Mouse (Mus musculus) forebrain, embryonic 15.5 days (tissue): ENCODE data around the gene St7. TPM values are rescaled to one million over a fixed set of nuclear protein-coding genes. Genes with fewer than 3 reads are reported as not detected.

Experiments used
- ATAC-seq: fragments of 200-750 bp; cut with Nextera tagmentation; replicated peaks from 2 replicates; pipeline ENCODE4 v1.8.0; 2017; ENCODE audit warnings: mild to moderate bottlenecking, moderate TSS enrichment, moderate library complexity
- H3K27ac ChIP-seq: fragments of 300-500 bp; sonication (generic); replicated peaks from 2 replicates; pipeline ENCODE4 v1.5.1; 2015; ENCODE audit warnings: mild to moderate bottlenecking, inconsistent platforms
- H3K27me3 ChIP-seq: fragments of 300-500 bp; sonication (generic); 2 replicates; pipeline ENCODE4 v1.6.1; 2015; ENCODE audit warnings: inconsistent platforms
- H3K36me3 ChIP-seq: fragments of 300-500 bp; sonication (generic); 2 replicates; pipeline ENCODE4 v1.6.1; 2015; ENCODE audit warnings: mild to moderate bottlenecking, inconsistent platforms
- H3K4me1 ChIP-seq: fragments of 300-500 bp; sonication (generic); 2 replicates; pipeline ENCODE4 v1.6.1; 2015; ENCODE audit warnings: inconsistent platforms
- H3K4me2 ChIP-seq: fragments of 300-500 bp; sonication (generic); replicated peaks from 2 replicates; pipeline ENCODE4 v1.6.1; 2015; ENCODE audit warnings: mild to moderate bottlenecking, inconsistent platforms
- H3K4me3 ChIP-seq: fragments of 300-500 bp; sonication (generic); 2 replicates; pipeline ENCODE4 v1.5.1; 2015; ENCODE audit warnings: mild to moderate bottlenecking, inconsistent platforms
- H3K9ac ChIP-seq: fragments of 300-500 bp; sonication (generic); replicated peaks from 2 replicates; pipeline ENCODE4 v1.6.1; 2015; ENCODE audit warnings: mild to moderate bottlenecking, inconsistent platforms
- H3K9me3 ChIP-seq: fragments of 300-500 bp; sonication (generic); 2 replicates; pipeline ENCODE4 v1.6.1; 2016; ENCODE audit warnings: inconsistent platforms
- WGBS: fragments of 180-500 bp; shearing (Covaris S2); methylation state at CpG from one replicate; pipeline ENCODE4 v1.1.7; 2015; ENCODE audit warnings: mixed read lengths; 5-methylcytosine and 5-hydroxymethylcytosine counted together
- polyA plus RNA-seq: library from polyadenylated mRNA; unstranded; fragments of >200 nt; fragmentation: Nextera tagmentation; extraction: Ambion mirVana; gene quantifications from 2 replicates; pipeline ENCODE4 v1.2.1, GENCODE M21; 2015

Gene St7
- polyA plus RNA-seq, 1 experiment from 2014 or later: 68.2 TPM

DNA sequence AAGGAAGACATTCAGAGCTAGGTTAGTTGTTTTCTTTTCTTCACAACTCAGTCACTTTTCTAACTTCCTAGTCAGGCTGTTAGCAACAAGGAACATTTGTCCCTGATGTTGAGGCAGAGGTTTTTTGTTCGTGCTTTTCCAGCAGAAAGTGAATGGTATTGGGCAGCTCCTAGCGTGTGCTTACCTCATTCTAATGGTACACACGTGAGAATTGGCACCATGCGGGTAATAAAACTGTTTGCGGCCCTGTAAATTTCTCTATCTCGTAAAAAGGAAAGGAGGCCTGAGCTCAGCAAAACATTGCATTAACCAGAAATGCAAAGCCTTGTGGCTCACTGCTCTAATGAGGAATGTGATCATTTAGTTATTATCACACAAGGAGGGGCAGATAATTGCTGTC lies 143.0 kb downstream of the St7 start:
- Histone ChIP-seq H3K36me3 (peaks cover 5% of the 10 kb centered on the region; the same call in 1 of the 2 replicates), H3K27ac (no peak overlapping the region), H3K9ac (no peak overlapping the region), H3K9me3 (no peaks in the 10 kb centered on the region), H3K4me1 (no peaks in the 10 kb centered on the region), H3K4me2 (no peak overlapping the region), H3K27me3 (no peaks in the 10 kb centered on the region), H3K4me3 (no peak overlapping the region)
- ATAC-seq: no peak
- WGBS: 80% methylated on average over 6 of the region's 6 CpGs

DNA sequence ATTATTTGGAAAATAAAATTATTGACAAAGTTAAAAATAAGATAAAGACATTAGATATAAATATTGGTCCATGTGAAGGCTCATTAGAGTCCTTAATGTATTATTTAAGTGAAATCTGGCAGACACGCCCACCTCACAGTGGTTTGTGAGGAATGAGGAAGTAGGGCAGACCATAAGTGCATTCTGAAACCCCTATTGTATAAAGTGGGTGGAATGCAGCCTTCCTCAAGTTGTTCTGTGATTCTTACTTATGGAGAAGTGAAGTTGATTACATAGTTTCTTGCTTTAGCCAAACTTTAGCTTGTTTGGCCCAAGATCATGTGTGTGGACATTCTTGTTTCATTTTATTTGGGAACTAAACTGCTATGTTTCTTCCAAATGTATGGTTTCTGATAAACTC lies 144.9 kb downstream of the St7 start:
- Histone ChIP-seq H3K27ac (no peak overlapping the region), H3K9ac (no peak overlapping the region), H3K36me3 (peaks cover 5% of the 10 kb centered on the region; the same call in 1 of the 2 replicates), H3K9me3 (no peaks in the 10 kb centered on the region), H3K27me3 (no peaks in the 10 kb centered on the region), H3K4me1 (no peaks in the 10 kb centered on the region), H3K4me3 (no peak overlapping the region), H3K4me2 (no peak overlapping the region)
- 91% methylated on average over 1 of the region's 1 CpGs for WGBS
- no peak for ATAC-seq

DNA sequence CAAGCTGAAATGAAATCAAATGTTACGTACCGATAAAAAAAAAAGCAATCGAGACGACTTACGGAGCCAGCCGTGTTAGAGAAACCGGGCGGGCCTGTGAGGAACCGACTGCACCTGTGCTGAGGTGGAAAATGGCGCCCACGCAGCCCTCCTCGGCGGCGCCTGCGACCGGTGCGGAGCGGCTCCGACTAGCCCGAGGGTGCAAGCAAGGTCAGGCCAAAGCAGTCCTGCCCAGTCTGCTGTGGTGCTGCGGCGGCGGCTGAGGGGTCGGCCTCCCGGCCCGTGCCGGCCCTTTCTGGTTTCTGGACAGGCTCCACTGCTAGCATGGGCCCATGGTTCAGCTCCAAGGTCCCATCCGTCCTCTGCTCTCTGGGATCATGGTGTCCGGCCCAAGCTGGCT lies 147.7 kb downstream of the St7 start:
- Histone ChIP-seq H3K27ac (no peak overlapping the region), H3K4me2 (no peak overlapping the region), H3K9ac (no peak overlapping the region), H3K4me1 (no peaks in the 10 kb centered on the region), H3K9me3 (no peaks in the 10 kb centered on the region), H3K36me3 (0 out of 2 replicates have a peak, but pooled peaks cover 4% of the 10 kb centered on the region), H3K27me3 (no peaks in the 10 kb centered on the region), H3K4me3 (no peak overlapping the region)
- 85% methylated on average over 29 of the region's 29 CpGs for WGBS
- peak; percentile 48; the same call in 1 of the 2 replicates for ATAC-seq

DNA sequence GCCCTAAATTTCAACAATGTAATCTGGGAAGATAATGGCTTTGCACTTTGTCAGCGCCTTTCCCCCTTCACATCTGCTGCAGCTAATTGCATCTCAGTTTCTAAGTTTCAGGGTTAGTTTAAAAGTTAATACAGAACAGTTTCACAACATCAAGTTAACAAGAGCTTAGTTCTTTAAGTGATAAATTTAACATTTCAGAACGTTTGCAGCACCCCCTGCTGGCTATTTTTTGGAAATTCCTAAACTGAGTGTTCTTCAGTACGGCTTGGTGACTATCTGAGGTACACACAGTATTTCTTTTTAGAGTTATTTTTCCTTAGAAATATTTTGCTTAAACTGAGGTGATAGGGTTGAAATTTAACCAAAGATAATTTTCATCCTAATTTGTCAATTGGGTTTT lies 150.0 kb downstream of the St7 start:
- H3K27me3 ChIP-seq: no peaks in the 10 kb centered on the region
- no peaks in the 10 kb centered on the region for H3K9me3 ChIP-seq
- 38% methylated on average over 3 of the region's 3 CpGs for WGBS
- H3K27ac ChIP-seq: no peak overlapping the region
- H3K4me3 ChIP-seq: no peak overlapping the region
- peaks cover 5% of the 10 kb centered on the region for H3K36me3 ChIP-seq
- H3K4me1 ChIP-seq: no peaks in the 10 kb centered on the region
- H3K4me2 ChIP-seq: no peak overlapping the region
- no peak overlapping the region for H3K9ac ChIP-seq
- ATAC-seq: no peak

DNA sequence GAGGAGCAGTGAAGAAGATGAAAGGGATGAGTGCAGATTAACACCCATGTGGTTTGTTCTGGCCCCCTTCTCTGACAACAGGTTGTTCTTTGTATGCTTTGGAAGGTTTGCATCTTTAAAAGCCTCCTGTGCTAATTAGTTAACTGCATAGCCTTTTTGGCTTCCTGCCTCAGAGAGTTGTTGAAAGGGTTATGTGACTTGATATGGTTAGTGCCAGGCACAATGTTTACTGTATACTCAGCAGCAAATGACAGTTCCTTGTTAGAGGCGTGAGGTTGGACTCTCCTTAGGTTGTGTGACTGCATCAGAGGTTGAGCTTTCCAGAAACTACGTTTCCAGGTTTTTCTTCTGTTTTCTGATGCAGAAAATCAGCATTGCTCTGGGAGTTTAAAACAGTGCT lies 158.6 kb downstream of the St7 start:
- Histone ChIP-seq H3K27ac (no peak overlapping the region), H3K9me3 (no peaks in the 10 kb centered on the region), H3K4me2 (no peak overlapping the region), H3K4me1 (peaks cover 5% of the 10 kb centered on the region; the same call in 1 of the 2 replicates), H3K36me3 (peaks cover 18% of the 10 kb centered on the region), H3K27me3 (no peaks in the 10 kb centered on the region), H3K9ac (no peak overlapping the region), H3K4me3 (no peak overlapping the region)
- 0 out of 2 replicates have a peak, but pooled peaks have one; percentile 46 for ATAC-seq
- 37% methylated on average over 2 of the region's 2 CpGs for WGBS

DNA sequence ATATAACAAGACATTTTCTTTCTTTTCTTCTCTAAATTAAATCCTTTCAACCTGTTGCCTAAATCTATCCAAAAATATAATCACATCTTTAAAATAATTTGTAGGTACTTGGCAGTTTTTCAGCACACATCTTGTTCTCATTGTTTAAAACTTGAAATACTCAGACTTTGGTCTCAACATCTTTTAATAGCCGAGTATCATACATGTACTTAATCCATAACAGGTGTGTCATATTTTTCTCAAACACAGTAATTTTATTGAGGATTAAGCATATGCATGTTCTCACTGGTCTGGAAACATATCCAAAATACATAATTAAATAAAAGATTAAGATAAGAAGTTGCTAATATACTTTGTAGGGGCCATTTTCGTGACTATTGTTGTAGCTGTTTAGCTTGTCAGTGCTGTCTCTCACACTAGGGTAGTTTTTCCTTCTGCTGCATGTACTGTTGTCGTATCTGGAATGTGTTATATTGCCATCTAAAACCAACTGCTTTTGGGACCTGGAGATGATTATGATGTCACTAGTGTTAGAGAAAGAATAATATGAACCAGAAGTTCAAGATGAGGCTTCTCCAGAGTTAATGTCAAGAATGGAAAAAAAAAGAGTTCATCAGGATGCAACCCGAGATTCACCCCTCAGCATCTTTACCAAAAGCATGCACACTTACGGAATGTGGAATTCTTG lies 161.0 kb downstream of the St7 start:
- peaks cover 5% of the 10 kb centered on the region; the same call in 1 of the 2 replicates for H3K4me1 ChIP-seq
- H3K4me3 ChIP-seq: no peak overlapping the region
- WGBS: 90% methylated on average over 5 of the region's 5 CpGs
- H3K36me3 ChIP-seq: peaks cover 15% of the 10 kb centered on the region; the same call in 1 of the 2 replicates
- no peak overlapping the region for H3K9ac ChIP-seq
- no peak overlapping the region for H3K27ac ChIP-seq
- H3K4me2 ChIP-seq: no peak overlapping the region
- H3K9me3 ChIP-seq: no peaks in the 10 kb centered on the region
- no peak for ATAC-seq
- H3K27me3 ChIP-seq: no peaks in the 10 kb centered on the region

DNA sequence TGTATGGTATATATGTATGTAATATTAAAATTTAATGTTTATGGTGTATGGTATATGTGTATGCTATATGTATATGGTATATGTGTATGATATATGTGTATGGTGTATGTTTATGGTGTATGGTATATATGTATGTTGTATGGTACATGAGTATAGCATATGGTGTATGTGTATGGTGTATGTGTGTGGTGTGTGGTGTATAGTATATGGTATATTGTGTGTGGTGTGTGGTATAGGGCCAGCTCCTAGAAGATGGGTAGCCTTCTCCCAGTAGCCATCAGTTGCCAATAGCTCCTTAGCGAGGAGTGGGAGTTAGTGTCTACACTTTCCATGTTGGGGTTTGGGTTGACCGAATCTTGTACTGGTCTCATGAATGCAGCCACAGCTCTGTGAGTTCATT lies 162.9 kb downstream of the St7 start:
- Histone ChIP-seq H3K9me3 (no peaks in the 10 kb centered on the region), H3K4me2 (no peak overlapping the region), H3K27ac (no peak overlapping the region), H3K27me3 (no peaks in the 10 kb centered on the region), H3K36me3 (peaks cover 22% of the 10 kb centered on the region), H3K9ac (no peak overlapping the region), H3K4me1 (peaks cover 5% of the 10 kb centered on the region; the same call in 1 of the 2 replicates), H3K4me3 (no peak overlapping the region)
- 0 out of 2 replicates have a peak, but pooled peaks have one; percentile 48 for ATAC-seq
- WGBS: 100% methylated on average over 2 of the region's 2 CpGs

DNA sequence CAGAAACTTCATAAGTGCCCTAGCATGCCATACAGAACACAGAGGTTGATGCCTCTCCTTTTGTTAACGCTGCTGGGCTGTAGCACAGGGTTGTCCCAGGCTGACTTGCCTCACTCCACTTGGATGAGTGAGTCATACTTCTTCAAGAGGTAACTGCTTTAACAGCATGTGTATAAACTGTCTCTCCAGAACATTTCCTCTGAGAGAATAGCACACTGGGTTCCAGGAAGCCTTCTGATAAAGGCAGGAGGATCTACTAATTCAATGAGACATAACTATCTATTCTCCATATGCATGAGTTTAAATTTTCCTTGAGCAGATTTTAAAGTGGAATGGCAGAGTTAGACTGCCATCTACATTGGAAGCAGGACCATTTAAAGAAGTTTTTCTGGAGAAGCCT lies 166.8 kb downstream of the St7 start:
- Histone ChIP-seq H3K27me3 (no peaks in the 10 kb centered on the region), H3K9ac (no peak overlapping the region), H3K4me3 (no peak overlapping the region), H3K4me1 (no peaks in the 10 kb centered on the region), H3K36me3 (peaks cover 29% of the 10 kb centered on the region), H3K27ac (no peak overlapping the region), H3K9me3 (no peaks in the 10 kb centered on the region), H3K4me2 (no peak overlapping the region)
- no peak for ATAC-seq
- WGBS: 88% methylated on average over 1 of the region's 1 CpGs

DNA sequence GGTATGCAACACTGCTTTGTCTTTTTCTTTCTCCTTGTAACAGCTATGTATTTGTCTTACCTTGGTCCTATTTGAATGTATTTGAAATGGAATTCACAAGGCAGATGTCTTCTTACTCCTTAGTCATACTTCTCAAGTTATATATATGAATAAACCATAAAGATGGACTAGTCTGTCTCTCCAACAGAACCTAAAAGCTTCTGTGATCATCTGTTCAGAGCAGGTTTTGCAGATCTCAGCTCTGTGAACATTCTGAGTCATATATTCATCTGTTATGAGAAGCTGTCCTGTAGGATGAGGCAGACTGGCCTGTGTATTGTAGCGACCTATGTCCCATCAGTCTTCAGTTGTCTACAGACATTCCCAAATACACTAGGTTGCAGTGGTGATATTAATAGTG lies 167.7 kb downstream of the St7 start:
- Histone ChIP-seq H3K4me3 (no peak overlapping the region), H3K4me2 (no peak overlapping the region), H3K9ac (no peak overlapping the region), H3K27ac (no peak overlapping the region), H3K9me3 (no peaks in the 10 kb centered on the region), H3K36me3 (peaks cover 25% of the 10 kb centered on the region), H3K4me1 (no peaks in the 10 kb centered on the region), H3K27me3 (no peaks in the 10 kb centered on the region)
- no peak for ATAC-seq
- 97% methylated on average over 1 of the region's 1 CpGs for WGBS

DNA sequence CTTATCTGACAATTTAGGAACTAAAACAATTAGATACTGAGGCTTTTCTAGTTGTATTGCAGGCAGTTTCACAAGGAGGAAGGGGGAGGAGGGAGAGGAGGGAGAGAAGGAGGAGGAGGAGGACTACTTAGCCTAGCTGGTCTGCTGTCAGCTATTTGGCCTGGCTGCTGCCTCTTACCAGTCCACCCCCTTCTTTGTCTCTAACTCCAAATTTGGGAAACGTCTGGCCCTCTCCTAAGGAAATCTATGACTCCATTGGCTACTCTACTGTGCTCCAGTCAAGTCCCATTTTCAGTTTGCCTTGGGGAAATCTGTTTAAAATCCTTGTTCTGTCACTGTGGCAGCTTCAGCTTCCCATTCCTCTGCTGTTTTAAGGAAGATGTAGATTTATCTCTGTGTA lies 175.1 kb downstream of the St7 start:
- Histone ChIP-seq H3K4me2 (no peak overlapping the region), H3K36me3 (peaks cover 33% of the 10 kb centered on the region), H3K27me3 (no peaks in the 10 kb centered on the region), H3K27ac (no peak overlapping the region), H3K4me1 (no peaks in the 10 kb centered on the region), H3K9ac (no peak overlapping the region), H3K9me3 (no peaks in the 10 kb centered on the region), H3K4me3 (no peak overlapping the region)
- WGBS: 68% methylated on average over 1 of the region's 1 CpGs
- no peak for ATAC-seq

DNA sequence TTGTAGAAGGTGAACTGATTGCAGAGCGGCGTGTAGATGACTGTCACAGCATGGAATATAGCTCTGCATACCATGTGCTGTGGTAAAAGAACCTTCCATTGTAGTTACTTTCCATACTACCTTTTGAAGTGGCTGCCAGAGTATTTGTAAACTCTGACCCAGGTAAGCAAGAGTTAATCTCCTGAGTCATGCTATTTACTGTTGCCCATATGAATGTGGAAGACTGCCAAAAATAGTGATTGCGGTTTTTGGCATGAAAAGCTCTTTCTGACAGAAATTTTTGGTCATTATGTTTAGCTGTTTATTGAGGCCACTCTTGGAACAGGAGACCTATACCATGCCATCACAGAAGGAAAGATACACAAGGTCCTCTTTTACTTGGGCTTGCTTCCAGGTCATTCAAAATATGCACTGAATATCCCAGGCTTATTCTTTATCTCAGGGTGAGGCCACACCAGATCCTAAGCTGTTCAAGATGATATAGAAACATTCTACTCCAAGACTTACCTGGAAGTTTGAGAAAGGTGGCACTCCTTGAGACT lies 179.2 kb downstream of the St7 start:
- Histone ChIP-seq H3K4me2 (no peak overlapping the region), H3K4me3 (no peak overlapping the region), H3K27me3 (no peaks in the 10 kb centered on the region), H3K9ac (no peak overlapping the region), H3K36me3 (peaks cover 21% of the 10 kb centered on the region), H3K9me3 (no peaks in the 10 kb centered on the region), H3K4me1 (peaks cover 7% of the 10 kb centered on the region; the same call in 1 of the 2 replicates), H3K27ac (no peak overlapping the region)
- ATAC-seq: no peak
- WGBS: 71% methylated on average over 3 of the region's 3 CpGs

DNA sequence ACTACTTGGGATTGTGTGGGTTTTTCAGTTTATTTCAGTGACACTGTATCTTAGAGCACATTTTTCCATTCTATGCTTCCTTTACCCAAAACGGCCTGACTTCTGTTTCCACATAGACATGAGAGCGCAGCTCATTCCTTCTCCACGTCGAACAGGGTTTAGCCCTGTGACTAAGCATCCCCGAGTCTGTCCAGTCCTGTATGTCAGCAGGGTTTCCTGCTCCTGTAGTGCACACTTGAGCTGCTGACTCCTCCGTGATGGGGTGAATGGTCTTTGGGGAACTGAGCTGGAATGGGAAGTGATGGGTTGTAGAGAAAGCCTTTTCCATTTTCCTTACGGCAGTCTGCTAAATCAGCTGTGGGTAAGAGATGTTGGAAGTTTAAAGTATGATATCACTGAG lies 182.9 kb downstream of the St7 start:
- 78% methylated on average over 7 of the region's 7 CpGs for WGBS
- Histone ChIP-seq H3K27ac (peak overlapping the region; percentile 27; the same call in 1 of the 2 replicates), H3K4me2 (no peak overlapping the region), H3K4me1 (peaks cover 7% of the 10 kb centered on the region; the same call in 1 of the 2 replicates), H3K9me3 (no peaks in the 10 kb centered on the region), H3K27me3 (no peaks in the 10 kb centered on the region), H3K9ac (no peak overlapping the region), H3K36me3 (peaks cover 9% of the 10 kb centered on the region), H3K4me3 (no peak overlapping the region)
- ATAC-seq: 0 out of 2 replicates have a peak, but pooled peaks have one; percentile 38
